In the genomic region with DNA sequence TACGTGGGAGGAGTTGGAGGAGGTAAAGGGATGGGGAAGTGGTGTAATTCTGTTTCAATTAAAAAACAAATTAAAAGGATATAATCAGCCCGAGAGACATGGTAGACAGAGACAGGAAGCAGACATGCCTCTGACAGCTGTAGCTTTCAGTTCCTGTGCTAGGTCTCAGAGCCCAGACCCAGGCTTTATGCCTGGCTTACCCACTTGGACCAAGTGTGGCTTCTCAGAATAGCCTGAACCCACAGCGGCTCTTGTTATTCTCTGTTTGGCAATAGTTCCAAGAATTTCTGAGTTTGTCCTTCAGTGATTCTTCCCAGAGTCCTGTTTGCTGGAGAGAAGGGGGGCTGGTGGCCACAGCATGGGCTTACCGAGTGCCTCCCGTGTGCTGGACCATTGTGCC, we compare ENCODE assay signal across 15 mouse cellular contexts.
DNase-seq lines count a peak whose midpoint lies in the region.
"Had no signal": no experiment of that assay in that cellular context is flagged by ENCODE, and none has a peak within 500 bp of the region (broad histone marks: within the 10 kb centered on the region; RNA-seq: fewer than 3 reads in every experiment).

No protein-coding gene starts in this region.

- peak; percentile 35 for DNase-seq in adrenal gland, postnatal 14 days
- DNase-seq in adrenal gland, postnatal 10 days, result no peak
- peak; percentile 59 for DNase-seq in layer of hippocampus, adult 9-11 months
- DNase-seq in layer of hippocampus, adult 8-10 months (ENCODE audit: low spot score in 2 of 2), result no peak
- peak; percentile 84 for DNase-seq in A20 (ENCODE audit: low read depth, low spot score)
- DNase-seq in kidney, adult 9 months, result no peak
- no peak for DNase-seq in cerebellum, postnatal 36 days
- DNase-seq: adrenal gland, postnatal 25 days had no signal

- H3K4me1 ChIP-seq in brown adipose tissue, adult 24 weeks (ENCODE audit: control insufficient read depth, insufficient read depth, insufficient read length, low read length), result peaks cover 2% of the 10 kb centered on the region; the same call in 1 of the 2 replicates
- H3K4me1 ChIP-seq: heart, embryonic 13.5 days; hindbrain, embryonic 10.5 days; limb, embryonic 15.5 days; lung, embryonic 15.5 days; midbrain, embryonic 10.5 days had no signal

- H3K4me3 ChIP-seq in brown adipose tissue, adult 24 weeks (ENCODE audit: insufficient read depth, low read depth, low read length), result no peak overlapping the region
- H3K4me3 ChIP-seq: forebrain, embryonic 10.5 days; heart, embryonic 13.5 days; hindbrain, embryonic 10.5 days; limb, embryonic 15.5 days; lung, embryonic 15.5 days; midbrain, embryonic 10.5 days had no signal

- H3K27ac ChIP-seq in brown adipose tissue, adult 24 weeks (replicated peaks; ENCODE audit: low read depth, low read length), result peak overlapping the region; percentile 73
- H3K27ac ChIP-seq: forebrain, embryonic 10.5 days; heart, embryonic 13.5 days; hindbrain, embryonic 10.5 days; limb, embryonic 15.5 days; lung, embryonic 15.5 days; midbrain, embryonic 10.5 days had no signal

Comparison
In these comparisons a context has a peak if more than half of its experiments do, and no peak if none do; other contexts are left out.
1. DNase-seq: peak in adrenal gland, postnatal 14 days (single experiment), layer of hippocampus, adult 9-11 months (single experiment) and A20 (single experiment); none in adrenal gland, postnatal 10 days (single experiment), layer of hippocampus, adult 8-10 months (0 of 2), kidney, adult 9 months (single experiment) and cerebellum, postnatal 36 days (0 of 2).